Mouse (Mus musculus) heart, postnatal 25 days (tissue): ENCODE results near the gene Ccdc83. TPM values are rescaled to one million over a fixed set of nuclear protein-coding genes. Genes with fewer than 3 reads are reported as not detected.

Experiments used
- DNase-seq: peaks from one replicate; pipeline ENCODE4 v3.0.0; 2022; ENCODE audit warnings: low spot score
- intact Hi-C: fragments of 180-260 bp; cut with DNase I; formaldehyde crosslinking; loops from one replicate; pipeline ENCODE4 v1.15.1; 2025
- total RNA-seq, 2 experiments: library from RNA; stranded (reverse); gene quantifications; 2 replicates each; pipeline ENCODE4 v1.2.3; 2021

The Ccdc83 gene
- total RNA-seq, 2 experiments from 2014 or later = 0.29 TPM; not detected in 1

- no peak for DNase-seq
- intact Hi-C loops = no loop called here
Observed at GRCm38 (mm10) chr7:90175576-90175975, 90.0 kb downstream of the Ccdc83 start.

Other genes starting within 250 kb of the Ccdc83 start
- 100 to 1,000 TPM; 116 to 126 TPM for gene Picalm, start 135.6 kb downstream of the Ccdc83 start, total RNA-seq
- gene Sytl2, start 36.5 kb upstream of the Ccdc83 start, total RNA-seq = 1 to 10 TPM; 2.5 to 3.2 TPM
- under 1 TPM; 0.26 to 0.28 TPM for gene Ccdc89, start 160.8 kb upstream of the Ccdc83 start, total RNA-seq
- gene Crebzf, start 177.0 kb upstream of the Ccdc83 start, total RNA-seq = 10 to 100 TPM; 20.9 to 22.4 TPM
- gene Tmem126a, start 191.5 kb upstream of the Ccdc83 start, total RNA-seq = 100 to 1,000 TPM; 128 TPM
- 10 to 100 TPM; 24.1 to 27.0 TPM for gene Tmem126b, start 210.2 kb upstream of the Ccdc83 start, total RNA-seq
- 1 to 10 TPM; 1.0 to 1.9 TPM for gene Dlg2, start 210.9 kb upstream of the Ccdc83 start, total RNA-seq